Comparison of ENCODE assay signal across 11 mouse cellular contexts in the genomic region with DNA sequence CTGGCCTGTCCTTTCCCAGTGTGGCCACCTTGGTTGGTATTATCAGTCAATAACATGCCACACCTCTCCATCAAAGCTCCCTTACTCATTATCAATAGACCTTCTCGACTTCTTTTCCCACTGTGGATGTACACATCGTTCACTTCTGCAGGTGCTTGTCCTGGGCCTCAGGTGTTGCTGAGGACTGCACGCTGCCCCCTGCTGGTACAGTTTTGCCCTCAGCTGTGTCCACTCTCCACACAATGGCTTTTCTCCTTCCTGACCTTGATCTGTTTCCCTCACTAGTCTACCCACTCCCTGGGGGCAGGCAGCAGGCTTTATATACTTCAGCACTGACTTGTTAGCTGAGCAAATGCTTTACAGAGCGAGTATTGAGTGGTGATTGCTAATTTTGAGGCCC. TPM values are rescaled to one million over a fixed set of nuclear protein-coding genes. Genes with fewer than 3 reads are reported as not detected.
DNase-seq lines count a peak whose midpoint lies in the region; ATAC-seq and TF ChIP-seq lines count a peak whose summit lies in the region.
"Had no signal": no experiment of that assay in that cellular context is flagged by ENCODE, and none has a peak within 500 bp of the region (broad histone marks: within the 10 kb centered on the region; RNA-seq: fewer than 3 reads in every experiment).

No protein-coding gene starts in this region.

- no peak for ATAC-seq in midbrain, postnatal 0 days (ENCODE audit: low FRiP score)
- ATAC-seq in midbrain, embryonic 11.5 days (ENCODE audit: low FRiP score): no peak
- no peak for ATAC-seq in liver, embryonic 14.5 days (ENCODE audit: insufficient read depth)
- no peak for ATAC-seq in midbrain, embryonic 15.5 days (replicated peaks)

- H3K4me2 ChIP-seq in midbrain, postnatal 0 days (ENCODE audit: low read depth, low read length, poor library complexity, severe bottlenecking): no peak overlapping the region
- no peak overlapping the region for H3K4me2 ChIP-seq in midbrain, embryonic 11.5 days
- H3K4me2 ChIP-seq in liver, embryonic 14.5 days (ENCODE audit: low read depth): no peak overlapping the region
- H3K4me2 ChIP-seq in midbrain, embryonic 15.5 days: no peak overlapping the region

- no peak overlapping the region for H3K9ac ChIP-seq in midbrain, postnatal 0 days (replicated peaks; ENCODE audit: low read length, poor library complexity, severe bottlenecking)
- H3K9ac ChIP-seq in midbrain, embryonic 11.5 days (ENCODE audit: low read length): no peak overlapping the region
- no peak overlapping the region for H3K9ac ChIP-seq in liver, embryonic 14.5 days (replicated peaks)
- H3K9ac ChIP-seq in midbrain, embryonic 15.5 days: no peak overlapping the region

- H3K4me3 ChIP-seq in midbrain, postnatal 0 days (ENCODE audit: low read depth, low read length): no peak overlapping the region
- H3K4me3 ChIP-seq in midbrain, embryonic 11.5 days (ENCODE audit: low read depth, low read length): no peak overlapping the region
- H3K4me3 ChIP-seq in liver, embryonic 14.5 days (ENCODE audit: insufficient read depth in 1 of 2, low read depth in 2 of 2, low read length in 2 of 2): no peak overlapping the region
- no peak overlapping the region for H3K4me3 ChIP-seq in midbrain, embryonic 15.5 days

- peak; percentile 52 for DNase-seq in adrenal gland, postnatal 10 days
- no peak for DNase-seq in adrenal gland, postnatal 4 days (ENCODE audit: low spot score in 2 of 2)
- DNase-seq in midbrain, postnatal 0 days (ENCODE audit: low spot score): no peak
- DNase-seq in midbrain, embryonic 11.5 days (ENCODE audit: low spot score, missing footprints): no peak
- no peak for DNase-seq in liver, embryonic 14.5 days (ENCODE audit: low read depth in 3 of 3, low spot score in 3 of 3)
- peak; percentile 49 for DNase-seq in thymus, postnatal 0 days (ENCODE audit: low spot score)
- DNase-seq in cerebellum, adult 9-10 months: no peak
- DNase-seq: cerebellum, adult 11 months; gastrocnemius, postnatal 14 days had no signal

- H3K27ac ChIP-seq in midbrain, postnatal 0 days (ENCODE audit: low read depth, low read length): no peak overlapping the region
- no peak overlapping the region for H3K27ac ChIP-seq in midbrain, embryonic 11.5 days (ENCODE audit: low read depth, low read length)
- H3K27ac ChIP-seq in liver, embryonic 14.5 days: no peak overlapping the region
- H3K27ac ChIP-seq in midbrain, embryonic 15.5 days: no peak overlapping the region

- H3K4me1 ChIP-seq in midbrain, postnatal 0 days (ENCODE audit: insufficient read depth, low read length): no peaks in the 10 kb centered on the region
- no peaks in the 10 kb centered on the region for H3K4me1 ChIP-seq in midbrain, embryonic 11.5 days (ENCODE audit: control insufficient read depth, insufficient read depth, low read length)
- H3K4me1 ChIP-seq in liver, embryonic 14.5 days (replicated peaks; ENCODE audit: control insufficient read depth in 2 of 2, insufficient read depth in 2 of 2, low read length in 1 of 2): no peaks in the 10 kb centered on the region
- no peaks in the 10 kb centered on the region for H3K4me1 ChIP-seq in midbrain, embryonic 15.5 days

- no peaks in the 10 kb centered on the region for H3K36me3 ChIP-seq in midbrain, postnatal 0 days (ENCODE audit: insufficient read depth, low read length)
- H3K36me3 ChIP-seq in midbrain, embryonic 11.5 days (ENCODE audit: control insufficient read depth, insufficient read depth, low read length): no peaks in the 10 kb centered on the region
- H3K36me3 ChIP-seq in liver, embryonic 14.5 days (replicated peaks; ENCODE audit: control insufficient read depth, insufficient read depth, low read depth): no peaks in the 10 kb centered on the region
- no peaks in the 10 kb centered on the region for H3K36me3 ChIP-seq in midbrain, embryonic 15.5 days (replicated peaks)

- TF ChIP-seq EP300 in liver, embryonic 14.5 days (IDR thresholded peaks at IDR 0.05; ENCODE audit: low read depth): no peak

- H3K9me3 ChIP-seq in midbrain, postnatal 0 days (ENCODE audit: low read length): no peaks in the 10 kb centered on the region
- H3K9me3 ChIP-seq in midbrain, embryonic 11.5 days (ENCODE audit: control insufficient read depth, low read length): no peaks in the 10 kb centered on the region
- H3K9me3 ChIP-seq in liver, embryonic 14.5 days (ENCODE audit: control insufficient read depth, low read length): no peaks in the 10 kb centered on the region
- H3K9me3 ChIP-seq in midbrain, embryonic 15.5 days: no peaks in the 10 kb centered on the region

- peak; percentile 37; the same call in 1 of the 2 replicates for TF ChIP-seq CTCF in midbrain, postnatal 0 days (IDR thresholded peaks at IDR 0.05)
- TF ChIP-seq CTCF in liver, embryonic 14.5 days (IDR thresholded peaks at IDR 0.05; ENCODE audit: low read depth): peak; percentile 76

- no peaks in the 10 kb centered on the region; the same call in 1 of the 2 replicates for H3K27me3 ChIP-seq in midbrain, postnatal 0 days (ENCODE audit: insufficient read depth, low read length)
- no peaks in the 10 kb centered on the region for H3K27me3 ChIP-seq in midbrain, embryonic 11.5 days (ENCODE audit: control insufficient read depth, insufficient read depth, low read length)
- no peaks in the 10 kb centered on the region for H3K27me3 ChIP-seq in liver, embryonic 14.5 days (ENCODE audit: control insufficient read depth, insufficient read depth, low read length)
- H3K27me3 ChIP-seq in midbrain, embryonic 15.5 days (replicated peaks): no peaks in the 10 kb centered on the region

- 40% methylated on average over 4 of the region's 4 CpGs for whole genome bisulfite sequencing in midbrain, postnatal 0 days
- WGBS in midbrain, embryonic 11.5 days: 41% methylated on average over 4 of the region's 4 CpGs
- 31% methylated on average over 4 of the region's 4 CpGs for WGBS in liver, embryonic 14.5 days (ENCODE audit: insufficient replicate concordance)
- WGBS in midbrain, embryonic 15.5 days: 40% methylated on average over 4 of the region's 4 CpGs

RNA-seq across cellular contexts. Expression of a gene that starts 1.8 kb away (rescaled TPM):
- 10 to 100 TPM; 40.5 to 44.8 TPM for total RNA-seq in adrenal gland, postnatal 10 days (2021)
- total RNA-seq in adrenal gland, postnatal 4 days (2021): 10 to 100 TPM in 1 of 2 experiments, 1 to 10 TPM in 1; 9.1 to 15.9 TPM
- total RNA-seq in midbrain, postnatal 0 days (2014; rRNA removed): 0.66 TPM in 1 of 2 replicates, not detected in the other
- polyA plus RNA-seq in midbrain, postnatal 0 days (2015; fragmentation: Nextera tagmentation; extraction: Ambion mirVana): 0.29 and 0.81 TPM in 2 replicates
- polyA plus RNA-seq in midbrain, embryonic 11.5 days (2014; fragmentation: Nextera tagmentation; extraction: Ambion mirVana): not detected in 2 replicates
- polyA plus RNA-seq in liver, embryonic 14.5 days (2012; rRNA removed): 1.1 and 1.5 TPM in 2 replicates
- 1.8 and 2.5 TPM in 2 replicates for polyA plus RNA-seq in liver, embryonic 14.5 days (2014; fragmentation: Nextera tagmentation; extraction: Ambion mirVana)
- polyA plus RNA-seq in thymus, postnatal 0 days (2015; fragmentation: Nextera tagmentation; extraction: Ambion mirVana): 991 and 995 TPM in 2 replicates
- 0.30 and 0.61 TPM in 2 replicates for polyA plus RNA-seq in midbrain, embryonic 15.5 days (2015; fragmentation: Nextera tagmentation; extraction: Ambion mirVana)

RNA-seq across cellular contexts. Expression of a gene that starts 19.8 kb away (rescaled TPM):
- 10 to 100 TPM; 33.3 to 37.7 TPM for total RNA-seq in adrenal gland, postnatal 10 days (2021)
- total RNA-seq in adrenal gland, postnatal 4 days (2021): 10 to 100 TPM in 1 of 2 experiments, 1 to 10 TPM in 1; 5.7 to 12.3 TPM
- 0.88 and 1.7 TPM in 2 replicates for total RNA-seq in midbrain, postnatal 0 days (2014; rRNA removed)
- 5.0 and 5.2 TPM in 2 replicates for polyA plus RNA-seq in midbrain, postnatal 0 days (2015; fragmentation: Nextera tagmentation; extraction: Ambion mirVana)
- polyA plus RNA-seq in midbrain, embryonic 11.5 days (2014; fragmentation: Nextera tagmentation; extraction: Ambion mirVana): 1.7 TPM in 2 replicates
- 0.65 and 0.91 TPM in 2 replicates for polyA plus RNA-seq in liver, embryonic 14.5 days (2012; rRNA removed)
- 0.80 and 0.83 TPM in 2 replicates for polyA plus RNA-seq in liver, embryonic 14.5 days (2014; fragmentation: Nextera tagmentation; extraction: Ambion mirVana)
- 574 and 589 TPM in 2 replicates for polyA plus RNA-seq in thymus, postnatal 0 days (2015; fragmentation: Nextera tagmentation; extraction: Ambion mirVana)
- polyA plus RNA-seq in midbrain, embryonic 15.5 days (2015; fragmentation: Nextera tagmentation; extraction: Ambion mirVana): 2.9 and 3.1 TPM in 2 replicates

RNA-seq across cellular contexts. Expression of a gene that starts 28.4 kb away (rescaled TPM):
- total RNA-seq in adrenal gland, postnatal 10 days (2021): 10 to 100 TPM; 27.9 to 36.1 TPM
- total RNA-seq in adrenal gland, postnatal 4 days (2021): 10 to 100 TPM; 11.1 to 12.8 TPM
- total RNA-seq in midbrain, postnatal 0 days (2014; rRNA removed): 0.57 and 1.4 TPM in 2 replicates
- 1.5 and 2.7 TPM in 2 replicates for polyA plus RNA-seq in midbrain, postnatal 0 days (2015; fragmentation: Nextera tagmentation; extraction: Ambion mirVana)
- 4.3 and 4.7 TPM in 2 replicates for polyA plus RNA-seq in midbrain, embryonic 11.5 days (2014; fragmentation: Nextera tagmentation; extraction: Ambion mirVana)
- 2.0 and 2.3 TPM in 2 replicates for polyA plus RNA-seq in liver, embryonic 14.5 days (2012; rRNA removed)
- polyA plus RNA-seq in liver, embryonic 14.5 days (2014; fragmentation: Nextera tagmentation; extraction: Ambion mirVana): 3.2 and 3.3 TPM in 2 replicates
- 1,510 and 1,544 TPM in 2 replicates for polyA plus RNA-seq in thymus, postnatal 0 days (2015; fragmentation: Nextera tagmentation; extraction: Ambion mirVana)
- polyA plus RNA-seq in midbrain, embryonic 15.5 days (2015; fragmentation: Nextera tagmentation; extraction: Ambion mirVana): 1.4 and 2.3 TPM in 2 replicates

RNA-seq across cellular contexts. Expression of a gene that starts 39.6 kb away (rescaled TPM):
- under 1 TPM; 0.21 to 0.39 TPM for total RNA-seq in adrenal gland, postnatal 10 days (2021)
- not detected for total RNA-seq in adrenal gland, postnatal 4 days (2021)
- 0.22 and 0.33 TPM in 2 replicates for total RNA-seq in midbrain, postnatal 0 days (2014; rRNA removed)
- polyA plus RNA-seq in midbrain, postnatal 0 days (2015; fragmentation: Nextera tagmentation; extraction: Ambion mirVana): 0.06 and 0.09 TPM in 2 replicates
- polyA plus RNA-seq in midbrain, embryonic 11.5 days (2014; fragmentation: Nextera tagmentation; extraction: Ambion mirVana): not detected in 2 replicates
- 0.01 TPM in 1 of 2 replicates, not detected in the other for polyA plus RNA-seq in liver, embryonic 14.5 days (2012; rRNA removed)
- not detected in 2 replicates for polyA plus RNA-seq in liver, embryonic 14.5 days (2014; fragmentation: Nextera tagmentation; extraction: Ambion mirVana)
- 2.3 and 3.1 TPM in 2 replicates for polyA plus RNA-seq in thymus, postnatal 0 days (2015; fragmentation: Nextera tagmentation; extraction: Ambion mirVana)
- polyA plus RNA-seq in midbrain, embryonic 15.5 days (2015; fragmentation: Nextera tagmentation; extraction: Ambion mirVana): 0.08 and 0.19 TPM in 2 replicates
- total RNA-seq: gastrocnemius, postnatal 14 days; left cerebral cortex, postnatal 25 days had no signal

RNA-seq across cellular contexts. Expression of a gene that starts 47.1 kb away (rescaled TPM):
- total RNA-seq in adrenal gland, postnatal 10 days (2021): 1 to 10 TPM; 2.7 to 3.5 TPM
- total RNA-seq in adrenal gland, postnatal 4 days (2021): under 1 TPM; 0.28 to 0.65 TPM
- total RNA-seq in midbrain, postnatal 0 days (2014; rRNA removed): 1.1 and 1.2 TPM in 2 replicates
- 0.31 and 0.55 TPM in 2 replicates for polyA plus RNA-seq in midbrain, postnatal 0 days (2015; fragmentation: Nextera tagmentation; extraction: Ambion mirVana)
- polyA plus RNA-seq in midbrain, embryonic 11.5 days (2014; fragmentation: Nextera tagmentation; extraction: Ambion mirVana): not detected in 2 replicates
- polyA plus RNA-seq in liver, embryonic 14.5 days (2012; rRNA removed): 0.13 and 0.20 TPM in 2 replicates
- polyA plus RNA-seq in liver, embryonic 14.5 days (2014; fragmentation: Nextera tagmentation; extraction: Ambion mirVana): 0.13 and 0.17 TPM in 2 replicates
- 2.6 and 2.8 TPM in 2 replicates for polyA plus RNA-seq in thymus, postnatal 0 days (2015; fragmentation: Nextera tagmentation; extraction: Ambion mirVana)
- 0.06 and 0.18 TPM in 2 replicates for polyA plus RNA-seq in midbrain, embryonic 15.5 days (2015; fragmentation: Nextera tagmentation; extraction: Ambion mirVana)

Comparison
In these comparisons a context has a peak if more than half of its experiments do, and no peak if none do; other contexts are left out.
1. DNase-seq: peak in adrenal gland, postnatal 10 days (single experiment) and thymus, postnatal 0 days (single experiment); none in adrenal gland, postnatal 4 days (0 of 2), midbrain, postnatal 0 days (single experiment), midbrain, embryonic 11.5 days (single experiment), liver, embryonic 14.5 days (0 of 3) and cerebellum, adult 9-10 months (single experiment).
2. RNA of a gene that starts 1.8 kb away (polyA plus RNA-seq): 991 to 995 TPM in thymus, postnatal 0 days; 1.1 to 2.5 TPM in liver, embryonic 14.5 days, 0.29 to 0.81 TPM in midbrain, postnatal 0 days, 0.30 to 0.61 TPM in midbrain, embryonic 15.5 days and not detected in midbrain, embryonic 11.5 days; every median in the first group is over 100 times any median in the second.
3. RNA of a gene that starts 19.8 kb away (polyA plus RNA-seq): 574 to 589 TPM in thymus, postnatal 0 days; 5.0 to 5.2 TPM in midbrain, postnatal 0 days, 2.9 to 3.1 TPM in midbrain, embryonic 15.5 days, 1.7 TPM in midbrain, embryonic 11.5 days and 0.65 to 0.91 TPM in liver, embryonic 14.5 days; every median in the first group is over 10 times any median in the second.
4. RNA of a gene that starts 28.4 kb away (polyA plus RNA-seq): 1,510 to 1,544 TPM in thymus, postnatal 0 days; 4.3 to 4.7 TPM in midbrain, embryonic 11.5 days, 2.0 to 3.3 TPM in liver, embryonic 14.5 days, 1.5 to 2.7 TPM in midbrain, postnatal 0 days and 1.4 to 2.3 TPM in midbrain, embryonic 15.5 days; every median in the first group is over 100 times any median in the second.